Mouse (Mus musculus): ENCODE results near the gene Ccdc80. TPM values are rescaled to one million over a fixed set of nuclear protein-coding genes. Genes with fewer than 3 reads are reported as not detected.

Gene Ccdc80
- total RNA-seq, 2 experiments from 2014 or later = not detected

GRCm38 (mm10) chr16:45108203-45108878 lies 15.1 kb downstream of the Ccdc80 start:
- no peak for ATAC-seq (replicated peaks; ENCODE audit: low FRiP score, poor library complexity, severe bottlenecking)

- ATAC-seq (replicated peaks; ENCODE audit: low FRiP score, poor library complexity, severe bottlenecking) = no peak
Measured at GRCm38 (mm10) chr16:45110498-45110897, 17.3 kb downstream of the Ccdc80 start.

GRCm38 (mm10) chr16:45117200-45117599 lies 24.0 kb downstream of the Ccdc80 start:
- no peak for ATAC-seq (replicated peaks; ENCODE audit: low FRiP score, poor library complexity, severe bottlenecking)

- no peak for ATAC-seq (replicated peaks; ENCODE audit: low FRiP score, poor library complexity, severe bottlenecking)
Measured at GRCm38 (mm10) chr16:45118760-45119159, 25.6 kb downstream of the Ccdc80 start.

- no peak for ATAC-seq (replicated peaks; ENCODE audit: low FRiP score, poor library complexity, severe bottlenecking)
Measured at GRCm38 (mm10) chr16:45120844-45121425, 27.7 kb downstream of the Ccdc80 start.

GRCm38 (mm10) chr16:45122571-45122970 lies 29.4 kb downstream of the Ccdc80 start:
- no peak for ATAC-seq (replicated peaks; ENCODE audit: low FRiP score, poor library complexity, severe bottlenecking)

GRCm38 (mm10) chr16:45124230-45125203 lies 31.3 kb downstream of the Ccdc80 start:
- no peak for ATAC-seq (replicated peaks; ENCODE audit: low FRiP score, poor library complexity, severe bottlenecking)

GRCm38 (mm10) chr16:45127936-45128710 lies 34.9 kb downstream of the Ccdc80 start:
- no peak for ATAC-seq (replicated peaks; ENCODE audit: low FRiP score, poor library complexity, severe bottlenecking)

- no peak for ATAC-seq (replicated peaks; ENCODE audit: low FRiP score, poor library complexity, severe bottlenecking)
Measured at GRCm38 (mm10) chr16:45141711-45142110, 48.5 kb downstream of the Ccdc80 start.

GRCm38 (mm10) chr16:45142565-45142964 lies 49.4 kb downstream of the Ccdc80 start:
- no peak for ATAC-seq (replicated peaks; ENCODE audit: low FRiP score, poor library complexity, severe bottlenecking)

- ATAC-seq (replicated peaks; ENCODE audit: low FRiP score, poor library complexity, severe bottlenecking) = no peak
Measured at GRCm38 (mm10) chr16:45145119-45145518, 51.9 kb downstream of the Ccdc80 start.

GRCm38 (mm10) chr16:45148488-45149082 lies 55.4 kb downstream of the Ccdc80 start:
- no peak for ATAC-seq (replicated peaks; ENCODE audit: low FRiP score, poor library complexity, severe bottlenecking)

GRCm38 (mm10) chr16:45154741-45155250 lies 61.6 kb downstream of the Ccdc80 start:
- no peak for ATAC-seq (replicated peaks; ENCODE audit: low FRiP score, poor library complexity, severe bottlenecking)

GRCm38 (mm10) chr16:45158136-45158521 lies 64.9 kb downstream of the Ccdc80 start:
- ATAC-seq (replicated peaks; ENCODE audit: low FRiP score, poor library complexity, severe bottlenecking) = peak; percentile 85

- peak; percentile 91 for ATAC-seq (replicated peaks; ENCODE audit: low FRiP score, poor library complexity, severe bottlenecking)
Measured at GRCm38 (mm10) chr16:45158522-45159388, 65.6 kb downstream of the Ccdc80 start, which contains the start of the genes Slc35a5 and Atg3. Slc35a5 (minus strand) TSS chr16:45158706. Atg3 (plus strand) TSS chr16:45158785.

GRCm38 (mm10) chr16:45159389-45159716 lies 66.2 kb downstream of the Ccdc80 start:
- ATAC-seq (replicated peaks; ENCODE audit: low FRiP score, poor library complexity, severe bottlenecking) = no peak
